ENCODE assay signal across 13 mouse cellular contexts in genomic region chr8:86881951-86882350, GRCm38 (mm10). TPM values are rescaled to one million over a fixed set of nuclear protein-coding genes. Genes with fewer than 3 reads are reported as not detected.
A peak's percentile ranks its signal among the peaks of the same experiment; 100 is the strongest.
DNase-seq lines count a peak whose midpoint lies in the region; ATAC-seq and TF ChIP-seq lines count a peak whose summit lies in the region.
"Had no signal": no experiment of that assay in that cellular context is flagged by ENCODE, and none has a peak within 500 bp of the region (broad histone marks: within the 10 kb centered on the region; RNA-seq: fewer than 3 reads in every experiment).

No protein-coding gene starts in this region.

- H3K27me3 ChIP-seq in heart, embryonic 13.5 days (replicated peaks): peaks cover 4% of the 10 kb centered on the region; the same call in 1 of the 2 replicates
- H3K27me3 ChIP-seq in neural tube, embryonic 15.5 days (replicated peaks): no peaks in the 10 kb centered on the region
- no peaks in the 10 kb centered on the region for H3K27me3 ChIP-seq in limb, embryonic 14.5 days (ENCODE audit: control insufficient read depth, insufficient read depth, low read length)
- H3K27me3 ChIP-seq: lung, embryonic 15.5 days; midbrain, embryonic 15.5 days had no signal

- H3K4me1 ChIP-seq in heart, embryonic 13.5 days: peaks cover 53% of the 10 kb centered on the region
- peaks cover 33% of the 10 kb centered on the region for H3K4me1 ChIP-seq in neural tube, embryonic 15.5 days
- peaks cover 30% of the 10 kb centered on the region for H3K4me1 ChIP-seq in limb, embryonic 14.5 days (ENCODE audit: control insufficient read depth, insufficient read depth, low read length)

- no peak for ATAC-seq in heart, embryonic 13.5 days (ENCODE audit: extremely low read depth, insufficient number of reproducible peaks, low FRiP score, low TSS enrichment)
- ATAC-seq in neural tube, embryonic 15.5 days (ENCODE audit: low FRiP score): no peak
- no peak for ATAC-seq in limb, embryonic 14.5 days (ENCODE audit: low FRiP score, low read depth)
- ATAC-seq: inflammation-experienced regulatory T-cells, adult 6 months; midbrain, embryonic 15.5 days had no signal

- H3K27ac ChIP-seq in heart, embryonic 13.5 days (replicated peaks): peak overlapping the region; percentile 33; the same call in 1 of the 2 replicates
- no peak overlapping the region for H3K27ac ChIP-seq in neural tube, embryonic 15.5 days (replicated peaks)
- no peak overlapping the region for H3K27ac ChIP-seq in limb, embryonic 14.5 days (replicated peaks; ENCODE audit: low read depth, low read length)
- H3K27ac ChIP-seq: left cerebral cortex, adult 2 months; lung, embryonic 15.5 days; midbrain, embryonic 15.5 days had no signal

- peak overlapping the region; percentile 53 for H3K9ac ChIP-seq in heart, embryonic 13.5 days
- no peak overlapping the region for H3K9ac ChIP-seq in neural tube, embryonic 15.5 days (replicated peaks)
- H3K9ac ChIP-seq in limb, embryonic 14.5 days (ENCODE audit: low read depth, low read length, severe bottlenecking): no peak overlapping the region
- H3K9ac ChIP-seq: lung, embryonic 15.5 days; midbrain, embryonic 15.5 days had no signal

- WGBS in heart, embryonic 13.5 days: 50% methylated on average over 9 of the region's 9 CpGs
- WGBS in neural tube, embryonic 15.5 days: 73% methylated on average over 9 of the region's 9 CpGs
- WGBS in limb, embryonic 14.5 days: 52% methylated on average over 9 of the region's 9 CpGs

- H3K4me3 ChIP-seq in heart, embryonic 13.5 days: no peak overlapping the region
- no peak overlapping the region for H3K4me3 ChIP-seq in neural tube, embryonic 15.5 days (replicated peaks)
- no peak overlapping the region for H3K4me3 ChIP-seq in limb, embryonic 14.5 days (replicated peaks; ENCODE audit: low read length)
- H3K4me3 ChIP-seq: erythroblast, embryonic 14.5 days; left cerebral cortex, adult 2 months; lung, embryonic 15.5 days; midbrain, embryonic 15.5 days had no signal

- H3K36me3 ChIP-seq in heart, embryonic 13.5 days: peaks cover 8% of the 10 kb centered on the region; the same call in 1 of the 2 replicates
- H3K36me3 ChIP-seq in neural tube, embryonic 15.5 days: no peaks in the 10 kb centered on the region
- H3K36me3 ChIP-seq in limb, embryonic 14.5 days (ENCODE audit: control insufficient read depth, insufficient read depth, low read length): peaks cover 6% of the 10 kb centered on the region
- H3K36me3 ChIP-seq: lung, embryonic 15.5 days; midbrain, embryonic 15.5 days had no signal

- no peaks in the 10 kb centered on the region for H3K9me3 ChIP-seq in heart, embryonic 13.5 days
- H3K9me3 ChIP-seq in neural tube, embryonic 15.5 days (replicated peaks): no peaks in the 10 kb centered on the region
- no peaks in the 10 kb centered on the region for H3K9me3 ChIP-seq in limb, embryonic 14.5 days (ENCODE audit: control insufficient read depth, low read length)
- H3K9me3 ChIP-seq: lung, embryonic 15.5 days; midbrain, embryonic 15.5 days had no signal

- H3K4me2 ChIP-seq in heart, embryonic 13.5 days: peak overlapping the region; percentile 95; the same call in 1 of the 2 replicates
- H3K4me2 ChIP-seq in neural tube, embryonic 15.5 days: 0 out of 2 replicates have a peak overlapping the region, but pooled peaks have one; percentile 17
- peak overlapping the region; percentile 15 for H3K4me2 ChIP-seq in limb, embryonic 14.5 days (replicated peaks; ENCODE audit: low read depth, low read length, severe bottlenecking)
- H3K4me2 ChIP-seq: lung, embryonic 15.5 days had no signal

- no peak for DNase-seq in heart, adult 18-20 months
- no peak for DNase-seq in neural tube, embryonic 10.5 days (ENCODE audit: extremely low spot score, low spot score)
- DNase-seq in limb, embryonic 14.5 days (ENCODE audit: low spot score): no peak
- no peak for DNase-seq in thymus, postnatal 10 days (ENCODE audit: low spot score in 2 of 2)
- DNase-seq in MN1 (ENCODE audit: low spot score): no peak
- DNase-seq: cerebellum, postnatal 14 days had no signal

- TF ChIP-seq POLR2A in limb, embryonic 14.5 days (IDR thresholded peaks at IDR 0.05; ENCODE audit: borderline replicate concordance, extremely low read depth, insufficient read depth, insufficient read length): no peak

RNA-seq across cellular contexts. Expression of gene N4bp1, which starts 3.1 kb away (rescaled TPM):
- polyA plus RNA-seq in heart, embryonic 13.5 days (2015; fragmentation: Nextera tagmentation; extraction: Ambion mirVana): 6.2 and 6.7 TPM in 2 replicates
- 10 to 100 TPM; 16.9 to 17.0 TPM for total RNA-seq in heart, adult 18-20 months (2021)
- 8.7 and 8.9 TPM in 2 replicates for polyA plus RNA-seq in neural tube, embryonic 15.5 days (2015; fragmentation: Nextera tagmentation; extraction: Ambion mirVana)
- 20.3 and 23.3 TPM in 2 replicates for polyA plus RNA-seq in limb, embryonic 14.5 days (2012; rRNA removed)
- 11.8 and 12.1 TPM in 2 replicates for polyA plus RNA-seq in limb, embryonic 14.5 days (2014; fragmentation: Nextera tagmentation; extraction: Ambion mirVana)

Comparison
In these comparisons a context has a peak if more than half of its experiments do, and no peak if none do; other contexts are left out.
1. H3K4me2 ChIP-seq: peak in every context shown above with its lines; median percentile 95 in heart, embryonic 13.5 days; 17 in neural tube, embryonic 15.5 days; 15 in limb, embryonic 14.5 days.